Mouse (Mus musculus): ENCODE measurements around the gene Kif21a. TPM values are rescaled to one million over a fixed set of nuclear protein-coding genes. Genes with fewer than 3 reads are reported as not detected.

Kif21a gene
- polyA plus RNA-seq, 1 experiment from 2014 or later, result 63.1 TPM

Other genes starting within 250 kb of the Kif21a start
- 18.6 and 18.8 TPM in 2 replicates for gene Abcd2, start 141.9 kb upstream of the Kif21a start, polyA plus RNA-seq (2015; fragmentation: Nextera tagmentation; extraction: Ambion mirVana)
- not detected in 2 replicates for gene CN725425, start 149.5 kb upstream of the Kif21a start, polyA plus RNA-seq (2015; fragmentation: Nextera tagmentation; extraction: Ambion mirVana)